Mouse (Mus musculus): ENCODE measurements around the gene Mob3b. TPM values are rescaled to one million over a fixed set of nuclear protein-coding genes. Genes with fewer than 3 reads are reported as not detected.
"Not testable (repeated sequence)": the region's sequence is repeated elsewhere in the genome, so short reads cannot be mapped to it uniquely, and the experiment has no call there.

The Mob3b gene
- polyA plus RNA-seq, 1 experiment: 0.12 TPM

DNA sequence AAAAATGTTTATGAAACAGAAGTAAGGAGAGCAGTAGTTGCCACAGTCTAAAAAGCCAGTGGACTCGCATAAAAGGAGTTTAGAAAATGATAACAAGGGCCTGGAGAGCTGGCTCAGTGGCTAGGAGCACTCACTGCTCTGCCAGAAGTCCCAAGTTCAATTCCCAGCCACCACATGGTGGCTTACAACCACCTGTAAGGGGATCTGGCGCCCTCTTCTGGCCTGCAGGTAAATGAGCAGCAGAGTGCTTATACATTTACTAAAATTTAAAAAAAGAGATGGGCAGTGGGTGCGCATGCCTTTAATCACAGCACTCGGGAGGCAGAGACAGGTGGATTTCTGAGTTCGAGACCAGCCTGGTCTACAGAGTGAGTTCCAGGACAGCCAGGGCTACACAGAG, 251.9 kb downstream of the Mob3b start:
- no peak overlapping the region for H3ac ChIP-seq (ENCODE audit: control insufficient read depth, insufficient read length)
- TF ChIP-seq SRF (IDR thresholded peaks at IDR 0.05; ENCODE audit: control insufficient read depth, insufficient read length, low read depth): no peak
- TF ChIP-seq CEBPB (IDR thresholded peaks at IDR 0.05; ENCODE audit: insufficient read depth, poor library complexity, severe bottlenecking): no peak
- H3K36me3 ChIP-seq (ENCODE audit: control insufficient read depth, insufficient read depth): no peaks in the 10 kb centered on the region
- no peaks in the 10 kb centered on the region for H3K27me3 ChIP-seq (ENCODE audit: control insufficient read depth, insufficient read depth, insufficient read length)
- no peak overlapping the region for H3K4me3 ChIP-seq
- H3K79me2 ChIP-seq (ENCODE audit: control insufficient read depth, insufficient read depth): no peaks in the 10 kb centered on the region
- H3K4me2 ChIP-seq (ENCODE audit: low read depth): no peak overlapping the region

- not testable (repeated sequence) for H3K79me2 ChIP-seq (ENCODE audit: control insufficient read depth, insufficient read depth); H3K27me3 ChIP-seq (ENCODE audit: control insufficient read depth, insufficient read depth, insufficient read length); H3ac ChIP-seq (ENCODE audit: control insufficient read depth, insufficient read length); H3K4me2 ChIP-seq (ENCODE audit: low read depth); H3K4me3 ChIP-seq; H3K36me3 ChIP-seq (ENCODE audit: control insufficient read depth, insufficient read depth)
These were observed 255.7 kb downstream of the Mob3b start for GRCm38 (mm10) chr4:34901582-34901981.

- Histone ChIP-seq H3K27me3 (ENCODE audit: control insufficient read depth, insufficient read depth, insufficient read length) (no peaks in the 10 kb centered on the region), H3K36me3 (ENCODE audit: control insufficient read depth, insufficient read depth) (no peaks in the 10 kb centered on the region), H3K4me2 (ENCODE audit: low read depth) (no peak overlapping the region), H3ac (ENCODE audit: control insufficient read depth, insufficient read length) (no peak overlapping the region), H3K79me2 (ENCODE audit: control insufficient read depth, insufficient read depth) (no peaks in the 10 kb centered on the region), H3K4me3 (no peak overlapping the region)
- no peak for TF ChIP-seq POLR2A (IDR thresholded peaks at IDR 0.05; ENCODE audit: insufficient read length, low read depth)
These were observed 256.1 kb downstream of the Mob3b start for GRCm38 (mm10) chr4:34901166-34901565.

GRCm38 (mm10) chr4:34900155-34900554, 257.1 kb downstream of the Mob3b start:
- H3K36me3 ChIP-seq (ENCODE audit: control insufficient read depth, insufficient read depth): no peaks in the 10 kb centered on the region
- no peaks in the 10 kb centered on the region for H3K27me3 ChIP-seq (ENCODE audit: control insufficient read depth, insufficient read depth, insufficient read length)
- no peak overlapping the region for H3ac ChIP-seq (ENCODE audit: control insufficient read depth, insufficient read length)
- no peak for TF ChIP-seq USF1 (IDR thresholded peaks at IDR 0.05; ENCODE audit: low read depth)
- TF ChIP-seq TCF12 (IDR thresholded peaks at IDR 0.05; ENCODE audit: insufficient read depth, poor library complexity, severe bottlenecking): no peak
- TF ChIP-seq POLR2AphosphoS2 (IDR thresholded peaks at IDR 0.05; ENCODE audit: insufficient read length, low read depth): no peak
- no peak for TF ChIP-seq POLR2A (IDR thresholded peaks at IDR 0.05; ENCODE audit: insufficient read length, low read depth)
- TF ChIP-seq REST (IDR thresholded peaks at IDR 0.05; ENCODE audit: insufficient read depth, insufficient read length): no peak
- no peak for TF ChIP-seq SRF (IDR thresholded peaks at IDR 0.05; ENCODE audit: control insufficient read depth, insufficient read length, low read depth)
- TF ChIP-seq MYOG (IDR thresholded peaks at IDR 0.05; ENCODE audit: control insufficient read depth in 1 of 3, insufficient read depth in 1 of 3, insufficient read length in 2 of 3, low read depth in 2 of 3): no peak
- no peak for TF ChIP-seq TCF3 (IDR thresholded peaks at IDR 0.05; ENCODE audit: insufficient read length, low read depth)
- no peak for TF ChIP-seq MAX (IDR thresholded peaks at IDR 0.05; ENCODE audit: low read depth)
- no peaks in the 10 kb centered on the region for H3K79me2 ChIP-seq (ENCODE audit: control insufficient read depth, insufficient read depth)
- H3K4me2 ChIP-seq (ENCODE audit: low read depth): no peak overlapping the region
- H3K4me3 ChIP-seq: no peak overlapping the region

GRCm38 (mm10) chr4:34899322-34899721, 258.0 kb downstream of the Mob3b start:
- Histone ChIP-seq H3K36me3 (ENCODE audit: control insufficient read depth, insufficient read depth) (no peaks in the 10 kb centered on the region), H3ac (ENCODE audit: control insufficient read depth, insufficient read length) (no peak overlapping the region), H3K4me3 (no peak overlapping the region), H3K79me2 (ENCODE audit: control insufficient read depth, insufficient read depth) (no peaks in the 10 kb centered on the region), H3K27me3 (ENCODE audit: control insufficient read depth, insufficient read depth, insufficient read length) (no peaks in the 10 kb centered on the region), H3K4me2 (ENCODE audit: low read depth) (no peak overlapping the region)
- no peak for TF ChIP-seq REST (IDR thresholded peaks at IDR 0.05; ENCODE audit: insufficient read depth, insufficient read length)
- TF ChIP-seq MAX (IDR thresholded peaks at IDR 0.05; ENCODE audit: low read depth): no peak
- no peak for TF ChIP-seq TCF12 (IDR thresholded peaks at IDR 0.05; ENCODE audit: insufficient read depth, poor library complexity, severe bottlenecking)
- TF ChIP-seq POLR2A (IDR thresholded peaks at IDR 0.05; ENCODE audit: insufficient read length, low read depth): no peak
- TF ChIP-seq USF1 (IDR thresholded peaks at IDR 0.05; ENCODE audit: low read depth): no peak
- no peak for TF ChIP-seq POLR2AphosphoS2 (IDR thresholded peaks at IDR 0.05; ENCODE audit: insufficient read length, low read depth)

Other genes starting within 250 kb of the Mob3b start
- gene Ifnk, start 5.4 kb downstream of the Mob3b start, polyA plus RNA-seq (2012; fragmentation: generic; extraction: Trizol): not detected
- gene C9orf72, start 68.7 kb upstream of the Mob3b start, polyA plus RNA-seq (2012; fragmentation: generic; extraction: Trizol): 13.1 TPM

All from myocyte (in vitro differentiated cells).